Mouse (Mus musculus) gastrocnemius, postnatal 4 days (tissue): ENCODE results near the gene Olfr474. TPM values are rescaled to one million over a fixed set of nuclear protein-coding genes. Genes with fewer than 3 reads are reported as not detected.
"Not testable (repeated sequence)": the region's sequence is repeated elsewhere in the genome, so short reads cannot be mapped to it uniquely, and the experiment has no call there.

Experiments used
- DNase-seq, 2 experiments: peaks; one replicate each; pipeline ENCODE4 v3.0.0; 2021 to 2022; ENCODE audit warnings: low spot score in 2 of 2, mixed read lengths in 2 of 2
- long read RNA-seq, 2 experiments: library from polyadenylated mRNA; stranded (forward); transcript quantifications; one replicate each; pipeline ENCODE4 v2.0.0; 2021
- total RNA-seq, 2 experiments: library from RNA; stranded (reverse); gene quantifications; 2 replicates each; pipeline ENCODE4 v1.2.3; 2021

Olfr474 gene
- total RNA-seq, result not detected
- long read RNA-seq, experiment 1, result 0 reads
- long read RNA-seq, experiment 2, result 0 reads

DNA sequence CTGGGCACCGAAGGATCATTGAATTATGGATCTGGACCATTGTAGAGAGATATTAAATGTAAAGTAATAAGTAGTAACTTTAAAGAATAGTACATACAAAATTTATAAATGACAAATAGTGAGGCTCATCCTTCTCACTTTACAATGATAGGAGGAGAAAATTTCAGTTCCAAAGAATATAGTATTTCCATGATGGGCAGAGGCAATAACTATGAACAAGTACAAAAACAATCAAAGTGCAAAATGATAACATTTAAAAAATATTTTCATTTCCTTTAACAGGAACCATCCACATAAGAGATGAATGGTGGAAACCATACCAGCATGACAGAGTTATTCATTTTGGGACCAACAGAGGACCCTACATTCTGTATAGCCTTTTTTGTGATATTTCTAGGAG lies at the start of gene Olfr474:
Gene Olfr474, plus strand, starts transcription at position 301 of the 400 bp plus-strand sequence.
- DNase-seq, result no peak

DNA sequence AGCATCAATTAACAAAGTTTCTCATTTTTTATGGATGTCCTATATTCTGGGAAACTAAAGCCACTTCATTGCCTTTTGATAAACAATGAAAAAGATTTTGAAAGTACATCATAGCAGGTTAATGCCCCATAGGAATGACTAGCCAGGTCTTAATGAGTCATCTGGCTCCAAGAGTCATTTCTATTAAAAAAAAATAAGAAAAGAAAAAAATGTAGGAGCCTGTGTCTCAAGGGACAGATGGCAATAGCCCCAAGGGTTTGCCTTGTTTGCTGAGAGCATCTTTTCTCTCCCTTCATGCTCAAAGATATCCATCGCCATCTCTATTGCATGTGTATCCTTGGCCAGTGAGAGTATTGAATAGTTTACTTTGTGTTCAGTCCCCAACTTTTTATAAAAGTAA lies 24.3 kb upstream of the Olfr474 start, which contains the start of gene Olfr473:
Gene Olfr473, plus strand, starts transcription at position 301 of the 400 bp plus-strand sequence.
- no peak for DNase-seq

DNA sequence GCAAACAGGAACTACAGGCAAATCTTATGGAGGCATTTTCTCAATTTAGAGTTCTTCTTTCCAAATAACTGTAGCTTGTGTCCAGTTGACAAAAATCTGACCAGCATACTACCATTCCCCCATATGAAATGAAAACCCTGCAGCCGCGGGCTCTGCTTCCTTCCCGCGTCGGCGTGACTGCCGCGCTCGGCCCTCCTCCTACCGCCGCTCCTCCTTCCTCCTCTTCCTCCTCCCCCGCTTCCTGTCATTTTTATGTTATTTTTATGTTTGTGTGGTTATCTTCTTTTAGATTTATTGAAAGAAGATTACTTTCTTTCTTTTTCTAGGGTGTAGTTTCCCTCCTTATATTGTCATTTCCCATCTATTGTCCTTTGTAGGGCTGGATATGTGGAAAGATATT lies 1.9 kb upstream of the Olfr474 start:
- DNase-seq, result not testable (repeated sequence)

DNA sequence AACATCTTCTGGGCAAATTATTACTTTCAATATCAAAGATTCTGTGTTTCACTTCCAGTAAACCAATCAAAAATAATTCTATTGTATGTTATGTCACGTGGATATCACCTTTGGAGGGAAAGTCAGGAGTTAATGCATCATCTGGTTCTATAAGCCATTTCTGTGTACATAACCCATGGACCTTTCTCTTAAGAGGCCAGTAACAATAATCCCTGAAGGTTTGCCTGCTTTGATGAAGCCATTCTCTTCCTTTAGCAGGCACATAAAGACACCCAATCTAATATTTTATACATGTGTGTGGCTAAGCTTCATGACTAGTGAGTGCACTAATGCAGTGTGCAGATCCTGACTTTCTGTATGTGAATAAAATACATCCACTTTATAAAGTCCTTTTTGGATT lies 10.1 kb downstream of the Olfr474 start, which contains the start of gene Olfr476:
Gene Olfr476, plus strand, starts transcription at position 301 of the 400 bp plus-strand sequence.
- no peak for DNase-seq

DNA sequence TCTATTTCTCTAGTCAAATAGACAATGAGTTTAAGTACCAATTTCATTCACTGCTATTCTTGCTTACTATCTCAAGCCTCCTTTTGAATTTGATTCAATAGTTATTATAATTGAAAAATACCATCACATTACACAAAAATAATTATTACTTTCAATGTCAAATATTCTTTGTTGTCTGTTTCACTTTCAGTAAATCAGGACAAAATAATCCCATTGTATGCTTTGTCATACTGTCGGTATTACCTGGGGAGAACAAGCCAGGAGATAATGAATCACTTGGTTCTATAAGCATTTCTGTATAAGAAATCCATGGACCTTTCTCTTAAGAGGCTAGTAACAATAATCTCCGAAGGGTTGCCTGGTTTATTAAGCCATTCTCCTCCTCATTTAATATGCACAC lies 31.9 kb downstream of the Olfr474 start, which contains the start of gene Olfr477:
Gene Olfr477, plus strand, starts transcription at position 301 of the 400 bp plus-strand sequence.
- DNase-seq, result no peak

Other genes with a start within 250 kb of the Olfr474 start
- gene Cyb5r2, start 196.6 kb upstream of the Olfr474 start, total RNA-seq, result under 1 TPM in 1 of 2 experiments, not detected in 1; 0.25 TPM
- gene Ovch2, start 153.4 kb upstream of the Olfr474 start, total RNA-seq, result not detected
- not detected for gene Olfr467, start 142.4 kb upstream of the Olfr474 start, total RNA-seq
- gene Olfr469, start 129.1 kb upstream of the Olfr474 start, total RNA-seq, result not detected
- not detected for gene Olfr470, start 107.2 kb upstream of the Olfr474 start, total RNA-seq
- not detected for gene Olfr472, start 56.7 kb upstream of the Olfr474 start, total RNA-seq
- gene Olfr473, start 24.2 kb upstream of the Olfr474 start, total RNA-seq, result not detected
- gene Olfr476, start 10.2 kb downstream of the Olfr474 start, total RNA-seq, result not detected
- not detected for gene Olfr477, start 32.0 kb downstream of the Olfr474 start, total RNA-seq
- gene Olfr478, start 79.3 kb downstream of the Olfr474 start, total RNA-seq, result not detected
- not detected for gene Olfr479, start 96.0 kb downstream of the Olfr474 start, total RNA-seq
- gene Olfr480, start 112.7 kb downstream of the Olfr474 start, total RNA-seq, result not detected
- gene Olfr481, start 125.2 kb downstream of the Olfr474 start, total RNA-seq, result not detected
- gene Olfr482, start 142.9 kb downstream of the Olfr474 start, total RNA-seq, result under 1 TPM; 0.62 to 0.74 TPM
- not detected for gene Olfr483, start 146.2 kb downstream of the Olfr474 start, total RNA-seq
- gene Olfr484, start 172.8 kb downstream of the Olfr474 start, total RNA-seq, result not detected
- gene Olfr485, start 205.2 kb downstream of the Olfr474 start, total RNA-seq, result not detected
- gene Olfr486, start 218.1 kb downstream of the Olfr474 start, total RNA-seq, result not detected